Mouse (Mus musculus): ENCODE measurements around the gene Gm906.
"Not testable (repeated sequence)": the region's sequence is repeated elsewhere in the genome, so short reads cannot be mapped to it uniquely, and the experiment has no call there.

Gene Gm906

DNA sequence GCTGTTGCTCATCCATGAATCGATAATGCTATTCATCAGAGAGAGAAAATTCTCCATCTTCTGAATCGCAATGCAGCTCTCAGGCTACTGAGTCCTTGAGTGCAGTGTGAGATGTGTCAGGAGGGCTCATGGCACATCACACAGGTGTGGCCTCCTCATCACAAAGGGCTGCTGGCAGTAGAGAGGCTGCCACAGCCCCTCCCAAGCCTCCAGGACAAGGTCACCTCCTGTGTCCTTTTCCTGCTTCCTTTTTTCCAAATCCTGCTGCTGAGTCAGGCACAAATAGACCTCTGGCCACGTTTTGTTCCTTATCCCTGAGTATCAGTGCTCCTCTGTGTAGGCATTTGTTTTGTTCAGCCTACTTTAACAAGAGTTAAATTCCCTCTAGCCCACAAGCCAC, at the start of gene Gm906:
Gm906 (minus strand) TSS at position 101 of the 400 bp plus-strand sequence.
- not testable (repeated sequence) for ATAC-seq (ENCODE audit: insufficient number of reproducible peaks, low FRiP score, low TSS enrichment)

DNA sequence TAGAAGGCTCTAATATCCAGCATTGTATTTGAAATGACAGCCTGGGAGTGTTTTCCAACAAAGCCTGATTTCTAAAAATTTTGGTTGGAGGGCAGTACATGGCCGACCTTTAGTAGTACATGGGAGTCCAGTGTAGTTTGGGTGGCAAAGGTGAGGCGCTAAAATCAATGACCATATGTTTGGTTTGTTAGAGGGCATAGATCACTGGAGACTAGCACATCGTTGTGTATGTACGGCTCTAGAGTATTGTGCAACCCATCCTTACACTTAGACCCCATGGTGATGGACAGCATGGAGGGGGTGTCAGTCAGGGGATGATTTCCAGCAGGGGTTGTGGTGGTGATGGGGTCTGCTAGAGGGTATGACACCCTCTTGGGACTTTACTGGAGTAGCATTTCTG, 33.2 kb upstream of the Gm906 start:
- not testable (repeated sequence) for ATAC-seq (ENCODE audit: insufficient number of reproducible peaks, low FRiP score, low TSS enrichment)

DNA sequence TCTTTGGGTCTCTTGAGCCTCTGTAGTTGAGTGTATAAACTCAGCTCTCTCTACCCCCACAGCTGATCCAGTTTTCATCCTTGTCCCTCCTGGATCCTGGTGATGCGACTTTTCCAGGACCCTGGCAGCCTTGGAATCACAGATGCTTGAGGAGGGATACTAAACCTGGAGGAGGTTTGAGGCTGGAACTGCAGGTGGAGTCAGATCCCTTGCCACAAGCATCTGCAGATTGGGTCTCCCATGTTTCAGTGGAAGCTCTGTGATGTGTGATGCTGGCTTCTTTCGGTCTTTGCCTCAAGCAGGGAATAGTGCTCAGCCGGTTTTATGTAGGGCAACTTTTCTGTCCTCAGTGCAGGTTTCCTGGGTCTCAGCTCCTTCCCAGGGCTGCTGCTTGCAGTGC, 13.6 kb downstream of the Gm906 start:
- no peak for ATAC-seq (ENCODE audit: insufficient number of reproducible peaks, low FRiP score, low TSS enrichment)

DNA sequence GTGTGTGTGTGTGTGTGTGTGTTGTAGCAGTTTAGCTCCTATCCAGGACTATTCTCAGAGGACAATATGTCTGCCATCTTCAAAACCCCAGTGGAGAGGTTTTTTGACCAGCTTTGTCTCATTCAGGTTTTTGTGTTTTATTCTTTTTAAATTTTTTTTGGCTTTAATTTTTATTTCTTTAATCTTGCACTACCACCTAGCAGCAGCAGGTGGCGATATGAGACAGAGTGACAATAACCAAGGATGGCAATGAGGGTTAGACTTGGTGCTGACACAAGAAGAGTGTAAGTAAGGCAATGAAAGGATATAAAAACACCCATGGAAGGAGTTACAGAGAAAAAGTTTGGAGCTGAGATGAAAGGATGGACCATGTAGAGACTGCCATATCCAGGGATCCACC, 38.3 kb downstream of the Gm906 start:
- ATAC-seq (ENCODE audit: insufficient number of reproducible peaks, low FRiP score, low TSS enrichment): not testable (repeated sequence)

DNA sequence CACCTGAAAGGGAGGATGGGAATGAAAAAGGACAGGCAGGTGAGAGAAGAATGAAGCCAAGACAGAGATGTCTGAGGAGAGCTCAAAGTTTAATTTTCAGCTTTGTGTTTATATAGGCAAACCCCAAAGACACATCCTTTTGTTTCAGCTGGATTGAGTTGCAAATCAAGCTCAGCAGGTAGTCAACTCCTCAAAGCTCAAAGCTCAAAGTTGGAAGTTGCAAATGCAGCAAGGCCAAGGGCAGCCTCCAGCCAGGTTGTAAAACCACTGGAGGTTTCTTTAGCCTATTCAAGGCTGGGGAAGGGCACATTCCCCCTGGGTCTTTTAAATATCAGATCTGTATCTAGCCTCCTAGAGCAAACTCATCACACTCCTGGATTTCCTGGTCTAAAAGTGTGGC, 39.9 kb downstream of the Gm906 start:
- not testable (repeated sequence) for ATAC-seq (ENCODE audit: insufficient number of reproducible peaks, low FRiP score, low TSS enrichment)

DNA sequence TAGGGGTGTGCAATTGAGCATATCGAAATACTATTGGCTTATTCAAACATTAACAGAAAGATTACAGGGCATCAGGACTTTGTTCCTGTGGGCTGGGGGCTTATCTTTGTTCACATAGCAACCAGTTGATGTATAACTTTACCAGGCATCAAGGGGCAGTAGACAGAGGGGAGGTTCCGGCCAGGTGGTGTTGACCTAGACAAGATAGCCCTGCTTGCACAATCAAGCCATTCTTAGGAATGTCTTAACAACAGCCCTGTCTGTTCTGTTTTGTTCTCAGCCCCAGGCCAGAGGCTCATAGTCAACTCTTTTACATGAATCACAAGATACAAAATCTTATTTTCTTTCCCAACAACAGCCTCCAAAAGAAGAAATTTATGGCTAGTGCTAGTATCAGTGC, 40.5 kb downstream of the Gm906 start:
- ATAC-seq (ENCODE audit: insufficient number of reproducible peaks, low FRiP score, low TSS enrichment): not testable (repeated sequence)

DNA sequence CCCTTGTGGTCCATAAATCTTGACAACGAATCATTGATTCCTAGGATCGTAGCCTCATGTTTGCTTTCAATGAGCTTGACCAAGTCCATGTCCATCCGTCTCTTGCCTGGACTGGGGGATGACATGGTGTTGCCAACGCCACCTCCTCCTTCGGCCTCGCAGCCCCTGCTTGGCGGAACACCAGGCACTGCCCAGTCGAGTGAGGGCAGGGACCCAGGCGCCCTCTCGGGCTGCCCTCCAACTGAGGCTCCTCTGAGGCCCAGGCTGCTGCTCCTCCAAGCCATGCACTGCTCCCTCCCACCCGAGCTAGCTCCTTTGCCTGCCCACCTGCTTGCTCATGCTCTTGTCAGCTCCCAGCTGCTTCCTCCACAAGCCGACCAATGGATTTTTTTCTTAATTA, 42.1 kb downstream of the Gm906 start:
- ATAC-seq (ENCODE audit: insufficient number of reproducible peaks, low FRiP score, low TSS enrichment): no peak

DNA sequence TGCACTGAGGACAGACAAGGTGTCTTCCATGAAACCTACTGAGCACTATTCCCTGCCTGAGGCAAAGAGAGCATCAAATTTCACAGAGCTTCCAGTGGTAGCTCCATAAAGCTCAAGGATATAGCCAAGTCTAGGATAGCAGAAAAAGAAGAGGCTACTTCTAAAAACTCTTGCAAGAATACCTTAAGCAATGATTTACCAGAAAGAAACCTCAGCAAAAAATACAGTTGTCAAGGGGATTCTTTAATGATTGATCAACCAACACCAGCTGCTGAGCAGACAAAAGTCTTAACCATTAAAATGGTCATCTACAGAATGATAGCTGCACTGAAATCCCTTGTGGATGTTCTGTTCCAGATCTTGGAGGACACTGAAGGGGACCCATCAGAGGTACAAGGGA, 53.3 kb downstream of the Gm906 start:
- ATAC-seq (ENCODE audit: insufficient number of reproducible peaks, low FRiP score, low TSS enrichment): not testable (repeated sequence)
